In the genomic region with DNA sequence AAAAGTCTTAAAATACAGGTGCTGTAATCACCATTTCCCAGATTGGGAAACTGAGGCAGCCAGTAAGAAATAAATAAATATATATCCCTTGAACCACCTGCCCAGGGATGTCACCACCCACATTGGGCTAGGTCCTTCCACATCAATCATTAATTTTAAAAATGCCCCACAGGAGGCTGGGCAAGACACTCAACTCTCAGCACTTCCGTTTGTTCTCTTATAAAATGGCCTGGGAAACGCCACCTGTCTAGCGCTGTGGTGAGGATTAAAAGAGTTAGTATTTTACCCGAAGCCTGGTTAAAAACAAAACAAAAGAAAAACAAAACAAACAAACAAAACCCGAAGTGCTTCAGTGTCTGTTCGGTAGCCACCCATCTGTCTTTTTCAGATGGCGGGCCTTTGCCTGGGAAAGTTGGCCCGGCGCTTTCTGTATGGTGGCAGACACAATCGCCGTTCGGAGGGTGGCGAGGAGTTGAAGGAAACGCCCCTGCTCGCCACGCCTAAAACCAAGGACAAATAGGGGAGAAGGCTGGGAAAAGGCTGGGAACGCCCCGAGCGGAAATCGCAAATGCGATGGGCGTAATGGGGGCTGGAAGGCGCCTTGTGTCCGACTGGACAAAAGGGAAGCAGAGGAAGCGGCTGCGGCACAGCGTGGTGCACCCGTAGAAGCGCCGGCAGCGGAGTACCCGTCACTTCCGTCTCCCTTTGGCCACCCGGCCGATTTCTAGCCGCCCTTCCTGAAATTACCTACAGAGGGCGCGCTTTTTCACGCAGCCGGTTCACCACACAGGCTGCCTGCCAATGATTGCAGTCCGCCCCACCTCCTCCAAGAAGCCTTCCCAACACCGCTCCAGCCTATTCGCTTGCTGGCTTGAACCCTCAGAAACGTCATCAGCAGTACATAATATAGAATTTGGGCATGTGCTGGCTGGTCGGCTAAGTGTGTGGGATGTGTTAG, we compare ENCODE assay signal across 8 mouse cellular contexts. TPM values are rescaled to one million over a fixed set of nuclear protein-coding genes. Genes with fewer than 3 reads are reported as not detected.
A peak's percentile ranks its signal among the peaks of the same experiment; 100 is the strongest.
DNase-seq lines count a peak whose midpoint lies in the region; ATAC-seq and TF ChIP-seq lines count a peak whose summit lies in the region.

No protein-coding gene starts in this region.

- peak; percentile 92 for DNase-seq in adrenal gland, postnatal 14 days
- DNase-seq in embryonic facial prominence, embryonic 10.5 days (ENCODE audit: low spot score) = peak; percentile 90
- DNase-seq in gastrocnemius, postnatal 4 days (ENCODE audit: low spot score in 2 of 2) = peak; percentile 62 to 81
- peak; percentile 90 for DNase-seq in left cerebral cortex, postnatal 4 days
- peak; percentile 98 for DNase-seq in midbrain, embryonic 11.5 days (ENCODE audit: low spot score, missing footprints)
- peak; percentile 81 for DNase-seq in right cerebral cortex, postnatal 4 days
- peak; percentile 89 for DNase-seq in yolk sac, embryonic 10.5 days (ENCODE audit: low spot score)

- peak; percentile 90 for ATAC-seq in intestine, postnatal 0 days
- peak; percentile 91 for ATAC-seq in midbrain, embryonic 11.5 days (ENCODE audit: low FRiP score)

- H3K4me1 ChIP-seq in embryonic facial prominence, embryonic 10.5 days = peaks cover 17% of the 10 kb centered on the region
- H3K4me1 ChIP-seq in intestine, postnatal 0 days (replicated peaks; ENCODE audit: control insufficient read depth, insufficient read depth, low read length) = no peaks in the 10 kb centered on the region
- H3K4me1 ChIP-seq in midbrain, embryonic 11.5 days (ENCODE audit: control insufficient read depth, insufficient read depth, low read length) = no peaks in the 10 kb centered on the region

- intact Hi-C loops in left cerebral cortex, postnatal 4 days (cut with DNase I) = no loop called here

- H3K27ac ChIP-seq in embryonic facial prominence, embryonic 10.5 days (replicated peaks) = peak overlapping the region; percentile 72
- H3K27ac ChIP-seq in intestine, postnatal 0 days (ENCODE audit: low read depth, low read length) = peak overlapping the region; percentile 73
- H3K27ac ChIP-seq in midbrain, embryonic 11.5 days (ENCODE audit: low read depth, low read length) = peak overlapping the region; percentile 77

- TF ChIP-seq CTCF in intestine, postnatal 0 days (IDR thresholded peaks at IDR 0.05; ENCODE audit: low read depth) = peak; percentile 83

- no peaks in the 10 kb centered on the region for H3K36me3 ChIP-seq in embryonic facial prominence, embryonic 10.5 days (replicated peaks)
- no peaks in the 10 kb centered on the region for H3K36me3 ChIP-seq in intestine, postnatal 0 days (ENCODE audit: control insufficient read depth, insufficient read depth)
- H3K36me3 ChIP-seq in midbrain, embryonic 11.5 days (ENCODE audit: control insufficient read depth, insufficient read depth, low read length) = no peaks in the 10 kb centered on the region

- H3K9ac ChIP-seq in intestine, postnatal 0 days (ENCODE audit: low read depth, low read length) = no peak overlapping the region
- peak overlapping the region; percentile 65 for H3K9ac ChIP-seq in midbrain, embryonic 11.5 days (ENCODE audit: low read length)

- H3K4me3 ChIP-seq in embryonic facial prominence, embryonic 10.5 days = peak overlapping the region; percentile 49
- H3K4me3 ChIP-seq in intestine, postnatal 0 days (ENCODE audit: low read depth, low read length) = peak overlapping the region; percentile 33
- H3K4me3 ChIP-seq in midbrain, embryonic 11.5 days (ENCODE audit: low read depth, low read length) = peak overlapping the region; percentile 22; the same call in 1 of the 2 replicates

- H3K27me3 ChIP-seq in embryonic facial prominence, embryonic 10.5 days (replicated peaks; ENCODE audit: low read depth, poor library complexity, severe bottlenecking) = no peaks in the 10 kb centered on the region
- no peaks in the 10 kb centered on the region for H3K27me3 ChIP-seq in intestine, postnatal 0 days (replicated peaks; ENCODE audit: control insufficient read depth, insufficient read depth, low read length)
- no peaks in the 10 kb centered on the region for H3K27me3 ChIP-seq in midbrain, embryonic 11.5 days (ENCODE audit: control insufficient read depth, insufficient read depth, low read length)

- 15% methylated on average over 45 of the region's 45 CpGs for WGBS in embryonic facial prominence, embryonic 10.5 days
- 17% methylated on average over 41 of the region's 45 CpGs for WGBS in intestine, postnatal 0 days
- 12% methylated on average over 45 of the region's 45 CpGs for WGBS in midbrain, embryonic 11.5 days

- no peaks in the 10 kb centered on the region for H3K9me3 ChIP-seq in embryonic facial prominence, embryonic 10.5 days
- H3K9me3 ChIP-seq in intestine, postnatal 0 days (ENCODE audit: control insufficient read depth) = no peaks in the 10 kb centered on the region
- H3K9me3 ChIP-seq in midbrain, embryonic 11.5 days (ENCODE audit: control insufficient read depth, low read length) = no peaks in the 10 kb centered on the region

- peak overlapping the region; percentile 54 for H3K4me2 ChIP-seq in intestine, postnatal 0 days (replicated peaks; ENCODE audit: low read depth)
- peak overlapping the region; percentile 45 for H3K4me2 ChIP-seq in midbrain, embryonic 11.5 days

RNA-seq across cellular contexts. Expression of gene Slc25a5, which starts 12.2 kb away (rescaled TPM):
- total RNA-seq in adrenal gland, postnatal 14 days (2021) = 588 and 637 TPM in 2 replicates
- 764 and 848 TPM in 2 replicates for polyA plus RNA-seq in embryonic facial prominence, embryonic 10.5 days (2016; fragmentation: Nextera tagmentation; extraction: Ambion mirVana)
- 100 to 1,000 TPM; 291 to 333 TPM for total RNA-seq in gastrocnemius, postnatal 4 days (2021)
- polyA plus RNA-seq in intestine, postnatal 0 days (2015; fragmentation: Nextera tagmentation; extraction: Ambion mirVana) = 1,696 and 1,837 TPM in 2 replicates
- total RNA-seq in left cerebral cortex, postnatal 4 days (2021) = 100 to 1,000 TPM; 265 to 267 TPM
- polyA plus RNA-seq in midbrain, embryonic 11.5 days (2014; fragmentation: Nextera tagmentation; extraction: Ambion mirVana) = 805 and 833 TPM in 2 replicates

Comparison
In these comparisons a context has a peak if more than half of its experiments do, and no peak if none do; other contexts are left out.
1. Peak in every context shown above with its lines: DNase-seq, ATAC-seq, H3K4me3 ChIP-seq and H3K27ac ChIP-seq.